In genomic region chr6:82735347-82735746, GRCm38 (mm10) we compare ENCODE assay signal across 11 mouse cellular contexts. TPM values are rescaled to one million over a fixed set of nuclear protein-coding genes. Genes with fewer than 3 reads are reported as not detected.
A peak's percentile ranks its signal among the peaks of the same experiment; 100 is the strongest.
DNase-seq lines count a peak whose midpoint lies in the region; ATAC-seq and TF ChIP-seq lines count a peak whose summit lies in the region.
"Had no signal": no experiment of that assay in that cellular context is flagged by ENCODE, and none has a peak within 500 bp of the region (broad histone marks: within the 10 kb centered on the region; RNA-seq: fewer than 3 reads in every experiment).

No protein-coding gene starts in this region.

- no peak overlapping the region for H3K4me3 ChIP-seq in hindbrain, embryonic 11.5 days (ENCODE audit: low read depth, low read length)
- H3K4me3 ChIP-seq in hindbrain, embryonic 13.5 days: no peak overlapping the region
- no peak overlapping the region for H3K4me3 ChIP-seq in midbrain, postnatal 0 days (ENCODE audit: low read depth, low read length)
- H3K4me3 ChIP-seq in midbrain, embryonic 13.5 days (replicated peaks): no peak overlapping the region
- H3K4me3 ChIP-seq: embryonic facial prominence, embryonic 13.5 days had no signal

- H3K27ac ChIP-seq in hindbrain, embryonic 11.5 days (ENCODE audit: low read depth, low read length): no peak overlapping the region
- H3K27ac ChIP-seq in hindbrain, embryonic 13.5 days: no peak overlapping the region
- H3K27ac ChIP-seq in midbrain, postnatal 0 days (ENCODE audit: low read depth, low read length): no peak overlapping the region
- no peak overlapping the region for H3K27ac ChIP-seq in midbrain, embryonic 13.5 days
- H3K27ac ChIP-seq: embryonic facial prominence, embryonic 13.5 days had no signal

- no peaks in the 10 kb centered on the region; the same call in 1 of the 2 replicates for H3K36me3 ChIP-seq in hindbrain, embryonic 11.5 days (ENCODE audit: control insufficient read depth, insufficient read depth, low read length)
- H3K36me3 ChIP-seq in hindbrain, embryonic 13.5 days: peaks cover 7% of the 10 kb centered on the region; the same call in 1 of the 2 replicates
- no peaks in the 10 kb centered on the region for H3K36me3 ChIP-seq in midbrain, postnatal 0 days (ENCODE audit: insufficient read depth, low read length)
- peaks cover 16% of the 10 kb centered on the region; the same call in 1 of the 2 replicates for H3K36me3 ChIP-seq in midbrain, embryonic 13.5 days

- H3K4me2 ChIP-seq in hindbrain, embryonic 11.5 days (replicated peaks; ENCODE audit: low read depth, low read length): no peak overlapping the region
- no peak overlapping the region for H3K4me2 ChIP-seq in hindbrain, embryonic 13.5 days
- no peak overlapping the region for H3K4me2 ChIP-seq in midbrain, postnatal 0 days (ENCODE audit: low read depth, low read length, poor library complexity, severe bottlenecking)
- H3K4me2 ChIP-seq in midbrain, embryonic 13.5 days (replicated peaks): no peak overlapping the region
- H3K4me2 ChIP-seq: embryonic facial prominence, embryonic 13.5 days had no signal

- DNase-seq in hindbrain, embryonic 11.5 days (ENCODE audit: low spot score): peak; percentile 8
- DNase-seq in midbrain, postnatal 0 days (ENCODE audit: low spot score): peak; percentile 56
- DNase-seq in embryo, embryonic 10.5 days (ENCODE audit: low spot score): peak; percentile 9
- peak; percentile 31 for DNase-seq in retina, embryonic 14.5 days (ENCODE audit: low spot score)
- DNase-seq in T-cell, adult 2 months (ENCODE audit: low spot score): no peak
- no peak for DNase-seq in yolk sac, embryonic 10.5 days (ENCODE audit: low spot score)
- DNase-seq: adrenal gland, postnatal 36 days; thymus, postnatal 14 days had no signal

- peak; percentile 74 for TF ChIP-seq CTCF in midbrain, postnatal 0 days (IDR thresholded peaks at IDR 0.05)

- H3K9ac ChIP-seq in hindbrain, embryonic 11.5 days (ENCODE audit: low read depth, low read length): no peak overlapping the region
- H3K9ac ChIP-seq in hindbrain, embryonic 13.5 days: no peak overlapping the region
- H3K9ac ChIP-seq in midbrain, postnatal 0 days (replicated peaks; ENCODE audit: low read length, poor library complexity, severe bottlenecking): no peak overlapping the region
- H3K9ac ChIP-seq in midbrain, embryonic 13.5 days (replicated peaks): no peak overlapping the region
- H3K9ac ChIP-seq: embryonic facial prominence, embryonic 13.5 days had no signal

- H3K9me3 ChIP-seq in hindbrain, embryonic 11.5 days (ENCODE audit: control insufficient read depth, low read length): no peaks in the 10 kb centered on the region
- no peaks in the 10 kb centered on the region for H3K9me3 ChIP-seq in hindbrain, embryonic 13.5 days
- H3K9me3 ChIP-seq in midbrain, postnatal 0 days (ENCODE audit: low read length): no peaks in the 10 kb centered on the region
- no peaks in the 10 kb centered on the region for H3K9me3 ChIP-seq in midbrain, embryonic 13.5 days
- H3K9me3 ChIP-seq: embryonic facial prominence, embryonic 13.5 days had no signal

- WGBS in hindbrain, embryonic 11.5 days: 90% methylated on average over 7 of the region's 7 CpGs
- WGBS in hindbrain, embryonic 13.5 days: 84% methylated on average over 7 of the region's 7 CpGs
- 82% methylated on average over 7 of the region's 7 CpGs for WGBS in midbrain, postnatal 0 days
- WGBS in midbrain, embryonic 13.5 days: 87% methylated on average over 7 of the region's 7 CpGs

- H3K27me3 ChIP-seq in hindbrain, embryonic 11.5 days (ENCODE audit: control insufficient read depth, insufficient read depth, low read length): no peaks in the 10 kb centered on the region
- no peaks in the 10 kb centered on the region for H3K27me3 ChIP-seq in hindbrain, embryonic 13.5 days
- no peaks in the 10 kb centered on the region for H3K27me3 ChIP-seq in midbrain, postnatal 0 days (ENCODE audit: insufficient read depth, low read length)
- H3K27me3 ChIP-seq in midbrain, embryonic 13.5 days: no peaks in the 10 kb centered on the region
- H3K27me3 ChIP-seq: embryonic facial prominence, embryonic 13.5 days had no signal

- no peak for ATAC-seq in hindbrain, embryonic 11.5 days (ENCODE audit: low FRiP score)
- no peak for ATAC-seq in hindbrain, embryonic 13.5 days (ENCODE audit: low FRiP score)
- no peak for ATAC-seq in midbrain, postnatal 0 days (ENCODE audit: low FRiP score)
- ATAC-seq in midbrain, embryonic 13.5 days: no peak

- no peaks in the 10 kb centered on the region for H3K4me1 ChIP-seq in hindbrain, embryonic 11.5 days (replicated peaks; ENCODE audit: control insufficient read depth, insufficient read depth, low read length)
- H3K4me1 ChIP-seq in hindbrain, embryonic 13.5 days (replicated peaks): peaks cover 8% of the 10 kb centered on the region; the same call in 1 of the 2 replicates
- H3K4me1 ChIP-seq in midbrain, postnatal 0 days (ENCODE audit: insufficient read depth, low read length): no peaks in the 10 kb centered on the region
- no peaks in the 10 kb centered on the region for H3K4me1 ChIP-seq in midbrain, embryonic 13.5 days (replicated peaks)
- H3K4me1 ChIP-seq: embryonic facial prominence, embryonic 13.5 days had no signal

RNA-seq across cellular contexts. Expression of gene Pole4, which starts 30.2 kb away (rescaled TPM):
- 104 and 107 TPM in 2 replicates for polyA plus RNA-seq in hindbrain, embryonic 11.5 days (2014; fragmentation: Nextera tagmentation; extraction: Ambion mirVana)
- polyA plus RNA-seq in hindbrain, embryonic 13.5 days (2015; fragmentation: Nextera tagmentation; extraction: Ambion mirVana): 103 and 104 TPM in 2 replicates
- total RNA-seq in midbrain, postnatal 0 days (2014; rRNA removed): 68.2 and 90.0 TPM in 2 replicates
- polyA plus RNA-seq in midbrain, postnatal 0 days (2015; fragmentation: Nextera tagmentation; extraction: Ambion mirVana): 134 and 145 TPM in 2 replicates
- 84.0 and 87.2 TPM in 2 replicates for polyA plus RNA-seq in midbrain, embryonic 13.5 days (2015; fragmentation: Nextera tagmentation; extraction: Ambion mirVana)

RNA-seq across cellular contexts. Expression of gene Hk2, which starts 38.9 kb away (rescaled TPM):
- 16.2 and 18.7 TPM in 2 replicates for polyA plus RNA-seq in hindbrain, embryonic 11.5 days (2014; fragmentation: Nextera tagmentation; extraction: Ambion mirVana)
- 3.7 TPM in 2 replicates for polyA plus RNA-seq in hindbrain, embryonic 13.5 days (2015; fragmentation: Nextera tagmentation; extraction: Ambion mirVana)
- 1.6 and 3.9 TPM in 2 replicates for total RNA-seq in midbrain, postnatal 0 days (2014; rRNA removed)
- 2.0 and 2.2 TPM in 2 replicates for polyA plus RNA-seq in midbrain, postnatal 0 days (2015; fragmentation: Nextera tagmentation; extraction: Ambion mirVana)
- 6.1 and 6.6 TPM in 2 replicates for polyA plus RNA-seq in midbrain, embryonic 13.5 days (2015; fragmentation: Nextera tagmentation; extraction: Ambion mirVana)

Comparison
In these comparisons a context has a peak if more than half of its experiments do, and no peak if none do; other contexts are left out.
1. DNase-seq: peak in hindbrain, embryonic 11.5 days (single experiment), midbrain, postnatal 0 days (single experiment), embryo, embryonic 10.5 days (single experiment) and retina, embryonic 14.5 days (single experiment); none in T-cell, adult 2 months (single experiment) and yolk sac, embryonic 10.5 days (single experiment).